ENCODE assay signal across 29 mouse cellular contexts in genomic region chr13:83076611-83077010, GRCm38 (mm10).
DNase-seq lines count a peak whose midpoint lies in the region; ATAC-seq and TF ChIP-seq lines count a peak whose summit lies in the region.
"Had no signal": no experiment of that assay in that cellular context is flagged by ENCODE, and none has a peak within 500 bp of the region (broad histone marks: within the 10 kb centered on the region; RNA-seq: fewer than 3 reads in every experiment).

No protein-coding gene starts in this region.

- no peak overlapping the region for H3K4me3 ChIP-seq in heart, adult 2 months
- H3K4me3 ChIP-seq in cortical plate, adult 2 months (ENCODE audit: insufficient read depth, low read length): no peak overlapping the region
- no peak overlapping the region for H3K4me3 ChIP-seq in myocyte
- no peak overlapping the region for H3K4me3 ChIP-seq in forebrain, embryonic 13.5 days
- H3K4me3 ChIP-seq: embryonic facial prominence, embryonic 13.5 days; forebrain, embryonic 10.5 days; heart, embryonic 12.5 days; heart, embryonic 15.5 days had no signal

- TF ChIP-seq EP300 in heart, adult 2 months (IDR thresholded peaks at IDR 0.05; ENCODE audit: insufficient read depth, low read depth, low read length): no peak

- 52% methylated on average over 2 of the region's 2 CpGs for WGBS in heart, adult 2 months
- WGBS in forebrain, embryonic 13.5 days: 93% methylated on average over 2 of the region's 2 CpGs

- no peaks in the 10 kb centered on the region for H3K9me3 ChIP-seq in forebrain, embryonic 13.5 days (replicated peaks)
- H3K9me3 ChIP-seq: embryonic facial prominence, embryonic 13.5 days; forebrain, embryonic 10.5 days; G1E; heart, embryonic 12.5 days; heart, embryonic 15.5 days had no signal

- no peaks in the 10 kb centered on the region for H3K36me3 ChIP-seq in heart, adult 2 months (ENCODE audit: control insufficient read depth, insufficient read depth, low read length)
- no peaks in the 10 kb centered on the region for H3K36me3 ChIP-seq in myocyte (ENCODE audit: control insufficient read depth, insufficient read depth)
- H3K36me3 ChIP-seq in forebrain, embryonic 13.5 days (ENCODE audit: poor library complexity, severe bottlenecking): no peaks in the 10 kb centered on the region
- H3K36me3 ChIP-seq: embryonic facial prominence, embryonic 13.5 days; forebrain, embryonic 10.5 days; G1E; heart, embryonic 12.5 days; heart, embryonic 15.5 days had no signal

- no peak overlapping the region for H3K9ac ChIP-seq in heart, adult 2 months (ENCODE audit: low read depth, low read length)
- no peak overlapping the region for H3K9ac ChIP-seq in forebrain, embryonic 13.5 days
- H3K9ac ChIP-seq: embryonic facial prominence, embryonic 13.5 days; forebrain, postnatal 0 days; heart, embryonic 12.5 days; heart, embryonic 15.5 days; hindbrain, embryonic 14.5 days had no signal

- no peaks in the 10 kb centered on the region for H3K79me2 ChIP-seq in heart, adult 2 months (replicated peaks; ENCODE audit: control insufficient read depth, insufficient read depth, low read length)
- H3K79me2 ChIP-seq in myocyte (ENCODE audit: control insufficient read depth, insufficient read depth): no peaks in the 10 kb centered on the region

- H3K4me2 ChIP-seq in myocyte (ENCODE audit: low read depth): no peak overlapping the region
- H3K4me2 ChIP-seq in forebrain, embryonic 13.5 days: no peak overlapping the region
- H3K4me2 ChIP-seq: embryonic facial prominence, embryonic 13.5 days; heart, embryonic 12.5 days; heart, embryonic 15.5 days; hindbrain, embryonic 14.5 days had no signal

- TF ChIP-seq POLR2A in heart, adult 2 months (IDR thresholded peaks at IDR 0.05; ENCODE audit: insufficient read depth, low read depth, low read length): no peak
- TF ChIP-seq POLR2A in cortical plate, adult 2 months (IDR thresholded peaks at IDR 0.05; ENCODE audit: extremely low read depth, insufficient read depth, low read length): no peak
- TF ChIP-seq POLR2A in myocyte (IDR thresholded peaks at IDR 0.05; ENCODE audit: insufficient read length, low read depth): no peak

- peak; percentile 26 for TF ChIP-seq CTCF in heart, adult 2 months (IDR thresholded peaks at IDR 0.05)
- no peak for TF ChIP-seq CTCF in cortical plate, adult 2 months (IDR thresholded peaks at IDR 0.05; ENCODE audit: extremely low read depth, insufficient read depth, low read length)

- intact Hi-C loops in heart, adult 2 months (cut with DNase I): no loop called here
- intact Hi-C loops in heart, postnatal 14 days (cut with DNase I): no loop called here

- H3K27ac ChIP-seq in heart, adult 2 months: no peak overlapping the region; the same call in 1 of the 2 replicates
- H3K27ac ChIP-seq in cortical plate, adult 2 months (ENCODE audit: insufficient read depth, low read length): 0 out of 2 replicates have a peak overlapping the region, but pooled peaks have one; percentile 6
- no peak overlapping the region for H3K27ac ChIP-seq in forebrain, embryonic 13.5 days
- H3K27ac ChIP-seq: embryonic facial prominence, embryonic 13.5 days; forebrain, embryonic 10.5 days; heart, embryonic 15.5 days; hindbrain, embryonic 14.5 days; hindbrain, postnatal 0 days had no signal

- ATAC-seq in forebrain, embryonic 13.5 days: no peak
- ATAC-seq: forebrain, embryonic 14.5 days; forebrain, postnatal 0 days; hindbrain, postnatal 0 days; inflammation-experienced regulatory T-cells, adult 6 months; intestine, embryonic 16.5 days; Patski had no signal

- H3K27me3 ChIP-seq in heart, adult 2 months (ENCODE audit: control insufficient read depth, insufficient read depth, low read length): no peaks in the 10 kb centered on the region
- H3K27me3 ChIP-seq in myocyte (ENCODE audit: control insufficient read depth, insufficient read depth, insufficient read length): no peaks in the 10 kb centered on the region
- no peaks in the 10 kb centered on the region for H3K27me3 ChIP-seq in forebrain, embryonic 13.5 days
- H3K27me3 ChIP-seq: CH12.LX; embryonic facial prominence, embryonic 13.5 days; heart, embryonic 12.5 days; heart, embryonic 15.5 days; Patski had no signal

- H3K4me1 ChIP-seq in heart, adult 2 months (ENCODE audit: control insufficient read depth, insufficient read depth, low read length): peaks cover 2% of the 10 kb centered on the region; the same call in 1 of the 2 replicates
- H3K4me1 ChIP-seq in cortical plate, adult 2 months (ENCODE audit: control insufficient read depth, insufficient read depth, low read length): no peaks in the 10 kb centered on the region
- no peaks in the 10 kb centered on the region for H3K4me1 ChIP-seq in forebrain, embryonic 13.5 days
- H3K4me1 ChIP-seq: embryonic facial prominence, embryonic 13.5 days; forebrain, embryonic 10.5 days; heart, embryonic 15.5 days had no signal

- DNase-seq in gastrocnemius, adult 18-20 months (ENCODE audit: low spot score): peak; percentile 12
- DNase-seq in gastrocnemius, postnatal 10 days: no peak
- no peak for DNase-seq in heart, adult 2 months
- no peak for DNase-seq in heart, postnatal 14 days
- DNase-seq: adrenal gland, postnatal 10 days; adrenal gland, postnatal 36 days; B cell, adult 2 months; cerebellum, adult 18-20 months; cerebellum, adult 9-10 months; cerebellum, postnatal 14 days; forebrain, postnatal 0 days; gastrocnemius, postnatal 25 days; heart, postnatal 10 days; heart, postnatal 4 days had no signal

- no peak overlapping the region for H3ac ChIP-seq in myocyte (ENCODE audit: control insufficient read depth, insufficient read length)

TF ChIP-seq in myocyte, 11 proteins besides CTCF, POLR2A, EP300 and RAD21:
- TF ChIP-seq MAX (IDR thresholded peaks at IDR 0.05; ENCODE audit: low read depth) (no peak), TCF12 (IDR thresholded peaks at IDR 0.05; ENCODE audit: insufficient read depth, poor library complexity, severe bottlenecking) (peak; percentile 76), CEBPB (IDR thresholded peaks at IDR 0.05; ENCODE audit: insufficient read depth, poor library complexity, severe bottlenecking) (no peak), E2F4 (IDR thresholded peaks at IDR 0.05; ENCODE audit: insufficient read depth) (no peak), MYOG (IDR thresholded peaks at IDR 0.05; ENCODE audit: control insufficient read depth in 1 of 3, insufficient read depth in 1 of 3, insufficient read length in 2 of 3, low read depth in 2 of 3) (peak; percentile 26 to 93 (median 87)), SRF (IDR thresholded peaks at IDR 0.05; ENCODE audit: control insufficient read depth, insufficient read length, low read depth) (no peak), MYOD1 (IDR thresholded peaks at IDR 0.05; ENCODE audit: control insufficient read depth in 1 of 3, insufficient read length in 2 of 3, low read depth in 2 of 3) (peak; percentile 70 to 97 (median 83)), POLR2AphosphoS2 (IDR thresholded peaks at IDR 0.05; ENCODE audit: insufficient read length, low read depth) (no peak), USF1 (IDR thresholded peaks at IDR 0.05; ENCODE audit: low read depth) (no peak), REST (IDR thresholded peaks at IDR 0.05; ENCODE audit: insufficient read depth, insufficient read length) (no peak), TCF3 (IDR thresholded peaks at IDR 0.05; ENCODE audit: insufficient read length, low read depth) (peak; percentile 4)
